Mouse (Mus musculus) spleen, postnatal 4 days (tissue): ENCODE data around the gene Dse.

Experiments used
- DNase-seq, 2 experiments: peaks; one replicate each; pipeline ENCODE4 v3.0.0; 2022; ENCODE audit warnings: low spot score in 2 of 2

The Dse gene

GRCm38 (mm10) chr10:34198574-34198973 lies 8.9 kb downstream of the Dse start:
- no peak for DNase-seq

- peak in 1 of 2 experiments; percentile 16 for DNase-seq
These were observed 9.5 kb downstream of the Dse start for GRCm38 (mm10) chr10:34198061-34198460.

GRCm38 (mm10) chr10:34197269-34197668 lies 10.2 kb downstream of the Dse start:
- no peak for DNase-seq

GRCm38 (mm10) chr10:34194957-34195356 lies 12.6 kb downstream of the Dse start:
- DNase-seq: no peak

GRCm38 (mm10) chr10:34194503-34194902 lies 13.0 kb downstream of the Dse start:
- DNase-seq: no peak

GRCm38 (mm10) chr10:34186571-34187260 lies 20.8 kb downstream of the Dse start:
- no peak for DNase-seq

GRCm38 (mm10) chr10:34185556-34185955 lies 22.0 kb downstream of the Dse start:
- no peak for DNase-seq

GRCm38 (mm10) chr10:34184956-34185355 lies 22.6 kb downstream of the Dse start:
- DNase-seq: no peak

GRCm38 (mm10) chr10:34183731-34184130 lies 23.8 kb downstream of the Dse start:
- DNase-seq: no peak

- DNase-seq: no peak
These were observed 31.5 kb downstream of the Dse start for GRCm38 (mm10) chr10:34175870-34176606.

- no peak for DNase-seq
These were observed 34.7 kb downstream of the Dse start for GRCm38 (mm10) chr10:34172663-34173282.

GRCm38 (mm10) chr10:34171660-34172059 lies 35.9 kb downstream of the Dse start:
- DNase-seq: no peak

- no peak for DNase-seq
These were observed 36.3 kb downstream of the Dse start for GRCm38 (mm10) chr10:34171191-34171590.

- no peak for DNase-seq
These were observed 40.5 kb downstream of the Dse start for GRCm38 (mm10) chr10:34166971-34167370.

GRCm38 (mm10) chr10:34155796-34156554 lies 51.5 kb downstream of the Dse start:
- no peak for DNase-seq

GRCm38 (mm10) chr10:34151827-34152226 lies 55.7 kb downstream of the Dse start:
- DNase-seq: no peak

- no peak for DNase-seq
These were observed 57.1 kb downstream of the Dse start for GRCm38 (mm10) chr10:34150454-34150853.

GRCm38 (mm10) chr10:34149772-34150171 lies 57.7 kb downstream of the Dse start:
- no peak for DNase-seq

- no peak for DNase-seq
These were observed 65.8 kb downstream of the Dse start for GRCm38 (mm10) chr10:34141693-34142092.

- no peak for DNase-seq
These were observed 67.7 kb downstream of the Dse start for GRCm38 (mm10) chr10:34139768-34140167.

- DNase-seq: no peak
These were observed 69.5 kb downstream of the Dse start for GRCm38 (mm10) chr10:34138027-34138426.

- DNase-seq: no peak
These were observed 71.1 kb downstream of the Dse start for GRCm38 (mm10) chr10:34136432-34136831.
